Mouse (Mus musculus): ENCODE results near the gene 1810013L24Rik.

DNA sequence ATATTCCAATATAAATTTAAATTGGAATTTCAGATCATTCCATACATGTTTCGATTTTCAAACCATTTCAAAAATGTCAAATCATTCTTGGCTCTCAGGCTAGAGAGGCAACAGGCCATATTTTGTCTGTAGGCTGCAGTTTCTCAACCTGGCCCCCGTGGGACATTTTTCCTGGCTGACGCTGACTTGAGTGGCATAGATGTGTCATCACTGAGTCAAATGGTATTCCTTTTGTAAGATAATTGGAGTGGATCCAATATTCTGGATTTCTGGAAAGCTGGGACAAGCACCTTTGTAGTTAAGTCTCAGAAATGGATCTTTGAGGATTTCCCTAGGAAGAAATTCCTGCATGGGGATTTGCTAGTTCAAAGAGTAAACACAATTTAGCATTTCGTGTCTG is 39.0 kb upstream of the 1810013L24Rik start:
- no peak for TF ChIP-seq CTCF (IDR thresholded peaks at IDR 0.05; ENCODE audit: borderline replicate concordance, control insufficient read depth, extremely low read depth, insufficient read depth, low read length, poor library complexity)
- no peak for TF ChIP-seq POLR2A (IDR thresholded peaks at IDR 0.05; ENCODE audit: control insufficient read depth, extremely low read depth, insufficient read depth, low read length, poor library complexity)
